Mouse (Mus musculus): ENCODE results near the gene Ulk2.

- TF ChIP-seq CTCF (IDR thresholded peaks at IDR 0.05; ENCODE audit: low read depth, low read length) (no peak), POLR2AphosphoS5 (IDR thresholded peaks at IDR 0.05; ENCODE audit: insufficient replicate concordance, low read depth, low read length) (no peak), GATA1 (IDR thresholded peaks at IDR 0.05; ENCODE audit: borderline replicate concordance, low read length) (no peak)
Observed at GRCm38 (mm10) chr11:61793441-61793840, 61.4 kb downstream of the Ulk2 start.
